Mouse (Mus musculus) midbrain, postnatal 0 days (tissue): ENCODE results near the gene St6gal1. TPM values are rescaled to one million over a fixed set of nuclear protein-coding genes. Genes with fewer than 3 reads are reported as not detected.

Source experiments
- ATAC-seq: fragments of 200-750 bp; cut with Nextera tagmentation; 2 replicates; pipeline ENCODE4 v1.8.0; 2017; ENCODE audit warnings: moderate number of reproducible peaks, mild to moderate bottlenecking, moderate TSS enrichment, moderate library complexity; ENCODE audit not compliant: low FRiP score
- DNase-seq: peaks from one replicate; pipeline ENCODE4 v3.0.0-alpha.2; 2015; ENCODE audit warnings: low spot score
- H3K27ac ChIP-seq: fragments of 300-500 bp; sonication (generic); 2 replicates; pipeline ENCODE4 v1.5.1; 2014; ENCODE audit warnings: low read depth, mild to moderate bottlenecking, low read length, mixed read lengths
- H3K27me3 ChIP-seq: fragments of 300-500 bp; sonication (generic); 2 replicates; pipeline ENCODE4 v1.6.1; 2014; ENCODE audit warnings: low read length, control low read depth, mixed read lengths; ENCODE audit not compliant: insufficient read depth
- H3K36me3 ChIP-seq: fragments of 300-500 bp; sonication (generic); 2 replicates; pipeline ENCODE4 v1.6.1; 2014; ENCODE audit warnings: low read length, control low read depth, mixed read lengths; ENCODE audit not compliant: insufficient read depth
- H3K4me1 ChIP-seq: fragments of 300-500 bp; sonication (generic); 2 replicates; pipeline ENCODE4 v1.6.1; 2014; ENCODE audit warnings: mild to moderate bottlenecking, control low read depth, antibody characterized with exemption, low read length, mixed read lengths; ENCODE audit not compliant: insufficient read depth
- H3K4me2 ChIP-seq: fragments of 300-500 bp; sonication (generic); 2 replicates; pipeline ENCODE4 v1.6.1; 2014; ENCODE audit warnings: low read depth, mild to moderate bottlenecking, low read length, mixed read lengths; ENCODE audit not compliant: poor library complexity, severe bottlenecking
- H3K4me3 ChIP-seq: fragments of 300-500 bp; sonication (generic); 2 replicates; pipeline ENCODE4 v1.5.1; 2014; ENCODE audit warnings: low read depth, mild to moderate bottlenecking, low read length, moderate library complexity
- H3K9ac ChIP-seq: fragments of 300-500 bp; sonication (generic); replicated peaks from 2 replicates; pipeline ENCODE4 v1.6.1; 2014; ENCODE audit warnings: mild to moderate bottlenecking, low read length, moderate library complexity, mixed read lengths; ENCODE audit not compliant: poor library complexity, severe bottlenecking
- H3K9me3 ChIP-seq: fragments of 300-500 bp; sonication (generic); 2 replicates; pipeline ENCODE4 v1.6.1; 2016; ENCODE audit warnings: low read length, control low read depth
- CTCF ChIP-seq: IDR thresholded peaks from 2 replicates; pipeline ENCODE4 v1.5.1; 2016; ENCODE audit warnings: antibody characterized with exemption, mild to moderate bottlenecking
- WGBS: fragments of 180-500 bp; shearing (Covaris S2); extraction: QIAGEN DNeasy Blood & Tissue Kit; methylation state at CpG from one replicate; pipeline ENCODE4 v1.1.7; 2014; 5-methylcytosine and 5-hydroxymethylcytosine counted together
- polyA plus RNA-seq: library from polyadenylated mRNA; unstranded; fragments of >200 nt; fragmentation: Nextera tagmentation; extraction: Ambion mirVana; gene quantifications from 2 replicates; pipeline ENCODE4 v1.2.1, GENCODE M21; 2015
- total RNA-seq: library from RNA; depleted of rRNA; stranded (reverse); fragments of >200 nt; gene quantifications from 2 replicates; pipeline ENCODE4 v1.2.3, GENCODE M21; 2014

St6gal1 gene
- total and polyA plus RNA-seq, 2 experiments from 2014 or later, result 12.0 to 20.6 TPM

DNA sequence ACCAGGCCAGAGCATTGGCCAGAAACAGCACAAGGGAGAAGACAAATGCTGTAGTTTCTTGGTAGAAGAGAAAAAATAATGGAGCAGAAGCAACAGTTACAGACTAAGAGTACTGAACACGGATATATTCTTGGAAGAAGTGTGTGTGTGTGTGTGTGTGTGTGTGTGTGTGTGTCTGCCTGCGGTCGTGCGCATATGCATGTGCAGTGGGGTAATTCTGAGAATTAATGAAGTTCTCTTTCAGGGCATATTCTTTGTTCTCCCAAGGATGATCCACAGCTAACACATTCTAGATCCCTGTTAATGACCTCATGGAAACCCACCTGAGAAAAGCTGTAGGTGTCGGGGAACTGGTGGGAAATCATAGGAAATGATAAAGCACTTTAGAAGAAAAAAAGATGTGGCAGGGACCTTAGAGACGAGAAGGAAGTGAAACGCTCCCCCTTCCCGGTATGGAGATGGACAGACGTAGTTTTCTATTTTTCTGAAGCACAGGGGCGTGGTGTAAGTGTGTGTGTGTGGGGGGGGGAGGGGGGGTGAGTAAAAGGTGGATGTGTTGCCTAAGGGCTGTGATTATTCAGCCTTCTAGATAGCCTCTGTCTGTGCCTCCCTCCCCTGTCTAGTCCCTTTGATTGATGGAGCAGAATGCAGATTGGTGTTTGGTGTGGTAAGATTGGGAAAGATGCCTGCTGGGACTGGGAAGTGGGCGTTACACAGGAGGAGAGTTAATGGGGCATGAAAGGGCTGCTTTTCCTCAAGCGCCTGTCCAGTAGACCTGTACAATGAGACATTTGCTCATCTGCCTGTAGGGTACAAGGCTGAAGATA lies 82.8 kb downstream of the St6gal1 start:
- Histone ChIP-seq H3K4me3 (no peak overlapping the region), H3K27me3 (no peaks in the 10 kb centered on the region), H3K9ac (no peak overlapping the region), H3K4me2 (no peak overlapping the region), H3K9me3 (no peaks in the 10 kb centered on the region), H3K4me1 (no peaks in the 10 kb centered on the region), H3K36me3 (no peaks in the 10 kb centered on the region), H3K27ac (no peak overlapping the region)
- ATAC-seq, result no peak
- DNase-seq, result no peak
- 58% methylated on average over 12 of the region's 12 CpGs for WGBS
- no peak for TF ChIP-seq CTCF

DNA sequence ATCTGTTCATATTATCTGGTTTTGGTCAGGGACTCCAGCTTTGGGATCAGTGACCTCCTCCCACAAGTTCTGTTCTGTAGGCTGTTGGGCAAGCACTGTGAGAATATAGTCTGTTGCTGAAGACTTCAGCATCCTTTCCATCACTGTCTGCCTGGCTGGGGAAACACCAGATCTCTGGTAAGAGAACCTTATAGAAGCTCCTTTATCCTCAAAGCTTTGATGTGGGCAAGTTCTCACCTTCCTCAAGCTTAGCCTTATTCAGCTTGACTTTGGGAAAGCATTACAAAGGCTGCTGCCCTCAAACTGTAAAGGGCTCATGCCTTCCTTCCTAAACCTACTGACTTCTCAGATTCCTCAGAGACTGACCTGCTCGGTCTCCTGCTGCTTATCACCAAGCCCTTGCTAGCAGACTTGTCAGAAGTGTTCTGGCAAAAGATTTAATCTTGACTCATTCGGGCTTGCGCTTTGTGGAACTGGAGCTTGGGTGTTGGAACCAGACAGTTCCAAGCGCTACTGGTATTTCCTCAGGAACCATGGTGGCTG lies 83.5 kb downstream of the St6gal1 start:
- 86% methylated on average over 4 of the region's 4 CpGs for WGBS
- no peaks in the 10 kb centered on the region for H3K4me1 ChIP-seq
- no peaks in the 10 kb centered on the region for H3K9me3 ChIP-seq
- H3K36me3 ChIP-seq, result no peaks in the 10 kb centered on the region
- H3K9ac ChIP-seq, result no peak overlapping the region
- no peak for DNase-seq
- no peak overlapping the region for H3K27ac ChIP-seq
- TF ChIP-seq CTCF, result no peak
- H3K4me2 ChIP-seq, result no peak overlapping the region
- H3K27me3 ChIP-seq, result no peaks in the 10 kb centered on the region
- no peak for ATAC-seq
- H3K4me3 ChIP-seq, result no peak overlapping the region

GRCm38 (mm10) chr16:23309080-23309479 lies 84.5 kb downstream of the St6gal1 start:
- no peak for ATAC-seq
- Histone ChIP-seq H3K27ac (no peak overlapping the region), H3K36me3 (no peaks in the 10 kb centered on the region), H3K4me2 (no peak overlapping the region), H3K4me3 (no peak overlapping the region), H3K9ac (no peak overlapping the region), H3K4me1 (no peaks in the 10 kb centered on the region), H3K27me3 (no peaks in the 10 kb centered on the region), H3K9me3 (no peaks in the 10 kb centered on the region)
- WGBS, result 90% methylated on average over 4 of the region's 4 CpGs
- no peak for DNase-seq
- TF ChIP-seq CTCF, result no peak

GRCm38 (mm10) chr16:23312604-23313003 lies 88.1 kb downstream of the St6gal1 start:
- no peak for ATAC-seq
- H3K4me1 ChIP-seq, result no peaks in the 10 kb centered on the region

DNA sequence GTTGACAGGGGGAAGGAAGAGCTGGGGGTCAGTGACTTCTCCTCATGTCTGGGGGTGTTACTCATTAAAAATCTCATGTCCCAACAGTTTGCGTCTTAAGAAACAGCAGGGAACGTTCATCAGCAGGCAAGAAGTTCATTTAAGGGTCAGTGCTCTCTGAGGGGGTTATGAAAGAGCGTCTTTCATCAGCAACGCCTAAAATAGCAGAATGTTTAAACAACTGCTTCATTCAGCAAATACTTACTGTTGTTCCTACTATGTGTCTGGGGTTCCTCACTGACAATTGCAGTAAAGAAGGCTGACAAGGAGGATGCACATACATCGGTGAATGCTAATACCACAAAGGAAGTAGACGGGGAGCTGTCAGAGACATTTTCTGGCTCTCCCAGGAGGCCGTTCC lies 90.2 kb downstream of the St6gal1 start:
- no peak for ATAC-seq
- Histone ChIP-seq H3K4me3 (no peak overlapping the region), H3K4me2 (no peak overlapping the region), H3K4me1 (no peaks in the 10 kb centered on the region), H3K27me3 (no peaks in the 10 kb centered on the region), H3K9ac (no peak overlapping the region), H3K36me3 (no peaks in the 10 kb centered on the region), H3K9me3 (no peaks in the 10 kb centered on the region), H3K27ac (no peak overlapping the region)
- no peak for DNase-seq
- no peak for TF ChIP-seq CTCF
- 30% methylated on average over 7 of the region's 7 CpGs for WGBS

More at GRCm38 (mm10) chr16:23312604-23313003, 88.1 kb downstream of the St6gal1 start:
- no peaks in the 10 kb centered on the region for H3K9me3 ChIP-seq
- H3K4me3 ChIP-seq, result no peak overlapping the region
- no peak for DNase-seq
- H3K4me2 ChIP-seq, result no peak overlapping the region
- H3K36me3 ChIP-seq, result no peaks in the 10 kb centered on the region
- no peak for TF ChIP-seq CTCF
- 98% methylated on average over 9 of the region's 9 CpGs for WGBS
- H3K27ac ChIP-seq, result no peak overlapping the region
- no peaks in the 10 kb centered on the region for H3K27me3 ChIP-seq
- no peak overlapping the region for H3K9ac ChIP-seq

DNA sequence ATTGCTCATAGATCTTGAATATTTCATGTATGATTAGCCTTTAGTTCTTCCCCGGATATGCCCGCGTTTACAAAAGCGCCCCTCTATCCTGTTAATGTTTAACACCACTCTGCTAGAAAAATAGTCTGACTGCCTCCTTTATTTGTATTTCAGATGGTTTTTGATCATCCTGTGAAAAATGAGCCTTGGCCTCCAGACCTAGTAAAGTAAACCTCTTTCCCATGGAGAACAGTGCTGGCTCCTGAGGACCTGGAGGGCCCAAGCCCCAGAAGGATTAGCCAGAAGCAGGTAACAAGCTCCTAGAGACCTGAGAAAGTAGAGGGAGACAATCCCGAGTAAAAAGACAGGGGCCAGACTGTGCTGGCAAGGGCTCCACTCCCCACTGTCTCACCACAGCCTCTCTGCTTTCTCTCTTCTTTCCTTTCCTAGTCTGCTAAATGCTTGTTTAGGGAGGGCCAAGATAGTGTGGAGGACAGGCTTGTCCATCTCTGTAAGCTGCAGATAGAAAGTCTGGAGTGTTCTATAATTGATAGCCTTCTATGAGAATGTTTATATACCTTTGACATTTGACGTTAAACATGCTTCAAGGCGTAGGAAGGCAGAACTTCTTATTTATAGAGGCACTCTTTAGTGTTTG lies 93.0 kb downstream of the St6gal1 start:
- no peaks in the 10 kb centered on the region for H3K9me3 ChIP-seq
- H3K4me2 ChIP-seq, result no peak overlapping the region
- H3K9ac ChIP-seq, result no peak overlapping the region
- no peak overlapping the region for H3K27ac ChIP-seq
- 86% methylated on average over 7 of the region's 7 CpGs for WGBS
- no peak for TF ChIP-seq CTCF
- peaks cover 5% of the 10 kb centered on the region; the same call in 1 of the 2 replicates for H3K36me3 ChIP-seq
- no peaks in the 10 kb centered on the region for H3K4me1 ChIP-seq
- ATAC-seq (no peak), DNase-seq (no peak)
- H3K4me3 ChIP-seq, result no peak overlapping the region
- no peaks in the 10 kb centered on the region for H3K27me3 ChIP-seq
